Mouse (Mus musculus) heart, postnatal 25 days (tissue): Measurements from ENCODE around the gene Xlr4a. TPM values are rescaled to one million over a fixed set of nuclear protein-coding genes. Genes with fewer than 3 reads are reported as not detected.
"Not testable (repeated sequence)": the region's sequence is repeated elsewhere in the genome, so short reads cannot be mapped to it uniquely, and the experiment has no call there.

Source experiments
- DNase-seq: peaks from one replicate; pipeline ENCODE4 v3.0.0; 2022; ENCODE audit warnings: low spot score
- intact Hi-C: fragments of 180-260 bp; cut with DNase I; formaldehyde crosslinking; loops from one replicate; pipeline ENCODE4 v1.15.1; 2025
- total RNA-seq, 2 experiments: library from RNA; stranded (reverse); gene quantifications; 2 replicates each; pipeline ENCODE4 v1.2.3; 2021

Xlr4a gene
- 1 to 10 TPM in 1 of 2 experiments, under 1 TPM in 1; 0.94 to 1.5 TPM for total RNA-seq

- DNase-seq, intact Hi-C loops: not testable (repeated sequence)
Measured at GRCm38 (mm10) chrX:73082267-73083055, at the start of gene Xlr4a. Gene Xlr4a (minus strand): TSS chrX:73082478.

- DNase-seq, intact Hi-C loops: not testable (repeated sequence)
Measured at GRCm38 (mm10) chrX:73122859-73123829, 40.9 kb upstream of the Xlr4a start.

- intact Hi-C loops: not testable (repeated sequence)
Measured at GRCm38 (mm10) chrX:73116747-73117146, 34.5 kb upstream of the Xlr4a start, which contains the start of gene Gm14685. Gene Gm14685 (plus strand): TSS chrX:73117047.

GRCm38 (mm10) chrX:73096941-73097508, 14.7 kb upstream of the Xlr4a start, which contains the start of gene Xlr3a:
Gene Xlr3a (minus strand): TSS chrX:73097095.
- intact Hi-C loops, DNase-seq: not testable (repeated sequence)

More at GRCm38 (mm10) chrX:73116747-73117146, 34.5 kb upstream of the Xlr4a start, which contains the start of gene Gm14685:
- DNase-seq: not testable (repeated sequence)

GRCm38 (mm10) chrX:73066765-73067312, 15.4 kb downstream of the Xlr4a start:
- intact Hi-C loops, DNase-seq: not testable (repeated sequence)

- intact Hi-C loops: no loop called here
- DNase-seq: no peak
Measured at GRCm38 (mm10) chrX:73064415-73064793, 17.9 kb downstream of the Xlr4a start, which contains the start of gene Pnma3. Gene Pnma3 (plus strand): TSS chrX:73064787.

GRCm38 (mm10) chrX:73063512-73064414, 18.5 kb downstream of the Xlr4a start:
- no peak for DNase-seq
- intact Hi-C loops: no loop called here

- DNase-seq: no peak
- intact Hi-C loops: no loop called here
Measured at GRCm38 (mm10) chrX:73062323-73062722, 20.0 kb downstream of the Xlr4a start.

GRCm38 (mm10) chrX:73061528-73061927, 20.8 kb downstream of the Xlr4a start:
- no peak for DNase-seq
- intact Hi-C loops: no loop called here

GRCm38 (mm10) chrX:73053860-73054563, 28.3 kb downstream of the Xlr4a start:
- intact Hi-C loops: loop anchor here (2.0 to 10.0 kb wide), 6 partner anchors 381 to 1361 kb away; partner anchors contain the start of gene Trex2
- peak; percentile 83 for DNase-seq

GRCm38 (mm10) chrX:73039666-73040065, 42.6 kb downstream of the Xlr4a start:
- intact Hi-C loops: no loop called here
- DNase-seq: no peak

GRCm38 (mm10) chrX:73038831-73039230, 43.4 kb downstream of the Xlr4a start:
- DNase-seq: no peak
- intact Hi-C loops: no loop called here

GRCm38 (mm10) chrX:73037003-73037402, 45.3 kb downstream of the Xlr4a start, which contains the start of gene Pnma5:
Gene Pnma5 (minus strand): TSS chrX:73037103.
- intact Hi-C loops: no loop called here
- no peak for DNase-seq

Other genes starting within 250 kb of the Xlr4a start
- 10 to 100 TPM; 25.7 to 29.3 TPM for gene Cetn2, start 164.1 kb downstream of the Xlr4a start, total RNA-seq
- 1 to 10 TPM; 5.0 to 5.6 TPM for gene Nsdhl, start 163.9 kb downstream of the Xlr4a start, total RNA-seq
- gene Zfp185, start 95.1 kb downstream of the Xlr4a start, total RNA-seq: 1 to 10 TPM; 1.2 to 1.9 TPM
- gene Pnma5, start 45.4 kb downstream of the Xlr4a start, total RNA-seq: not detected
- not detected for gene Pnma3, start 17.7 kb downstream of the Xlr4a start, total RNA-seq
- under 1 TPM; 0.44 to 0.67 TPM for gene Xlr3a, start 14.6 kb upstream of the Xlr4a start, total RNA-seq
- gene Gm14685, start 34.6 kb upstream of the Xlr4a start, total RNA-seq: not detected
- gene Xlr5b, start 66.3 kb upstream of the Xlr4a start, total RNA-seq: not detected
- not detected for gene DXBay18, start 67.0 kb upstream of the Xlr4a start, total RNA-seq
- not detected for gene Spin2d, start 94.5 kb upstream of the Xlr4a start, total RNA-seq
- 1 to 10 TPM in 1 of 2 experiments, under 1 TPM in 1; 0.60 to 1.3 TPM for gene Xlr3b, start 109.7 kb upstream of the Xlr4a start, total RNA-seq
- under 1 TPM; 0.60 to 0.67 TPM for gene Xlr4b, start 131.9 kb upstream of the Xlr4a start, total RNA-seq
- 1 to 10 TPM; 6.9 to 7.5 TPM for gene F8a, start 145.8 kb upstream of the Xlr4a start, total RNA-seq
- not detected for gene Xlr4c, start 160.7 kb upstream of the Xlr4a start, total RNA-seq
- gene Xlr3c, start 182.9 kb upstream of the Xlr4a start, total RNA-seq: not detected
- not detected for gene Xlr5a, start 210.5 kb upstream of the Xlr4a start, total RNA-seq
- gene Xlr5c, start 210.5 kb upstream of the Xlr4a start, total RNA-seq: not detected